Mouse (Mus musculus): ENCODE measurements around the gene Bmpr1b. TPM values are rescaled to one million over a fixed set of nuclear protein-coding genes. Genes with fewer than 3 reads are reported as not detected.

Gene Bmpr1b
- polyA plus RNA-seq, 1 experiment from 2014 or later, result 12.3 TPM

GRCm38 (mm10) chr3:141793755-141794154, 375.5 kb downstream of the Bmpr1b start:
- Histone ChIP-seq H3K9me3 (ENCODE audit: control insufficient read depth, low read length) (no peaks in the 10 kb centered on the region), H3K27me3 (ENCODE audit: control insufficient read depth, insufficient read depth, low read length) (no peaks in the 10 kb centered on the region), H3K27ac (ENCODE audit: low read depth, low read length) (no peak overlapping the region), H3K4me2 (replicated peaks; ENCODE audit: low read depth, low read length) (no peak overlapping the region), H3K9ac (ENCODE audit: low read depth, low read length) (no peak overlapping the region), H3K4me3 (ENCODE audit: low read length) (no peak overlapping the region), H3K4me1 (ENCODE audit: control insufficient read depth, insufficient read depth, low read length) (no peaks in the 10 kb centered on the region), H3K36me3 (ENCODE audit: control insufficient read depth, insufficient read depth, low read length) (peaks cover 3% of the 10 kb centered on the region; the same call in 1 of the 2 replicates)
- no peak for ATAC-seq (ENCODE audit: low FRiP score, low TSS enrichment)
- 72% methylated on average over 2 of the region's 2 CpGs for WGBS

- Histone ChIP-seq H3K4me3 (ENCODE audit: low read length) (no peak overlapping the region), H3K27ac (ENCODE audit: low read depth, low read length) (no peak overlapping the region), H3K27me3 (ENCODE audit: control insufficient read depth, insufficient read depth, low read length) (no peaks in the 10 kb centered on the region), H3K9ac (ENCODE audit: low read depth, low read length) (no peak overlapping the region), H3K4me1 (ENCODE audit: control insufficient read depth, insufficient read depth, low read length) (no peaks in the 10 kb centered on the region), H3K4me2 (replicated peaks; ENCODE audit: low read depth, low read length) (no peak overlapping the region), H3K36me3 (ENCODE audit: control insufficient read depth, insufficient read depth, low read length) (peaks cover 3% of the 10 kb centered on the region; the same call in 1 of the 2 replicates), H3K9me3 (ENCODE audit: control insufficient read depth, low read length) (no peaks in the 10 kb centered on the region)
- WGBS, result 85% methylated on average over 1 of the region's 1 CpGs
- no peak for ATAC-seq (ENCODE audit: low FRiP score, low TSS enrichment)
These were observed 377.1 kb downstream of the Bmpr1b start for GRCm38 (mm10) chr3:141792106-141792505.

GRCm38 (mm10) chr3:141791026-141791780, 378.0 kb downstream of the Bmpr1b start:
- no peak for ATAC-seq (ENCODE audit: low FRiP score, low TSS enrichment)
- Histone ChIP-seq H3K36me3 (ENCODE audit: control insufficient read depth, insufficient read depth, low read length) (peaks cover 3% of the 10 kb centered on the region; the same call in 1 of the 2 replicates), H3K4me3 (ENCODE audit: low read length) (no peak overlapping the region), H3K4me2 (replicated peaks; ENCODE audit: low read depth, low read length) (no peak overlapping the region), H3K27ac (ENCODE audit: low read depth, low read length) (no peak overlapping the region), H3K4me1 (ENCODE audit: control insufficient read depth, insufficient read depth, low read length) (no peaks in the 10 kb centered on the region), H3K9ac (ENCODE audit: low read depth, low read length) (no peak overlapping the region), H3K27me3 (ENCODE audit: control insufficient read depth, insufficient read depth, low read length) (no peaks in the 10 kb centered on the region), H3K9me3 (ENCODE audit: control insufficient read depth, low read length) (no peaks in the 10 kb centered on the region)
- WGBS, result 81% methylated on average over 8 of the region's 8 CpGs

Other genes with a start within 250 kb of the Bmpr1b start
- 31.1 and 51.4 TPM in 2 replicates for gene Pdlim5, start 226.3 kb upstream of the Bmpr1b start, polyA plus RNA-seq (2014; fragmentation: Nextera tagmentation; extraction: Ambion mirVana)

Measured in kidney, embryonic 14.5 days (tissue).